Mouse (Mus musculus) B cell, adult 2 months (primary cell): ENCODE measurements at regions not wholly inside any gene's neighbourhood (a gene's known extent, or its start where the extent isn't known, plus 50 kb on each side); places are given as distances from the start of the nearest gene placed in this dataset.

Experiments used
- DNase-seq, 2 experiments: peaks; one replicate each; pipeline ENCODE4 v3.0.0; 2022

GRCm38 (mm10) chr10:19297669-19298068 lies 58.7 kb upstream of the Olig3 start:
- peak; percentile 58 to 61 for DNase-seq

- DNase-seq, result no peak
Observed at GRCm38 (mm10) chr10:19295388-19296013, 60.8 kb upstream of the Olig3 start.

GRCm38 (mm10) chr10:19291474-19291873 lies 64.9 kb upstream of the Olig3 start:
- no peak for DNase-seq

DNA sequence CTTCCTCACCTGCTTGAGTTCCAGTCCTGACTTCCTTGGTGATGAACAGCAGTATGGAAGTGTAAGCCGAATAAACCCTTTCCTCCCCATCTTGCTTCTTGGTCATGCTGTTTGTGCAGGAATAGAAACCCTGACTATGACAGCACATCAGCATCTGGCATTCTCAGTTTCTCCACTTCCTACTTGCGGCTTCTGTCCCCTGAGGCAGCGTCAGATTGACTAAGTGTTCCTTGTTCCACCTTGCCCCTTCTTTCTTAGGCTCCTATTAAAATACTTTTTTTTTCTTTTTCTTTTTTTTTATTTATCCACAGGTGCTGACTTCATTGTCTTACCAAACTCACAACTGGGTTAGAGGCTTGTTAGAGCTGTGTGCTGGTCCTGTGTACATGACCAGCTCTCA lies 65.3 kb upstream of the Olig3 start:
- DNase-seq, result peak; percentile 38 to 41

DNA sequence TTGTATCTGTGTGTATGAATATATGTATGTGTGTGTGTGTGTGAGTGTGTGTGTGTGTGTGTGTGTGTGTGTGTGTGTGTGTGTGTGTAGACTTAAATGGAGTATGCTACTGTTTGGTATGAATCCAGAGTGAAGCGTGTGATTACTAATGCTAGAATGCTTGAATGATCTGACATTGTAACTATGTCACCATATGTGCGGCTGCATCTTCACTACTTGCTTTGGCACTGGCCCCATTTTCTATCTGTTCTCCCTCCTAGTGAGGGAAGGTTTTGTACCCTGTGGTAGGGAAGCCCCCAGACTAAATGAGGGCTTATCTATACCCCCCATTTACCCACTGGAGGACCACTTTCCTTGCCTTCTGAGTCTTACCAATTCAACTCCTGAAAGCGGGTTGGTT lies 74.2 kb upstream of the Olig3 start:
- DNase-seq, result no peak

- DNase-seq, result no peak
Observed at GRCm38 (mm10) chr10:19281021-19281420, 75.3 kb upstream of the Olig3 start.

DNA sequence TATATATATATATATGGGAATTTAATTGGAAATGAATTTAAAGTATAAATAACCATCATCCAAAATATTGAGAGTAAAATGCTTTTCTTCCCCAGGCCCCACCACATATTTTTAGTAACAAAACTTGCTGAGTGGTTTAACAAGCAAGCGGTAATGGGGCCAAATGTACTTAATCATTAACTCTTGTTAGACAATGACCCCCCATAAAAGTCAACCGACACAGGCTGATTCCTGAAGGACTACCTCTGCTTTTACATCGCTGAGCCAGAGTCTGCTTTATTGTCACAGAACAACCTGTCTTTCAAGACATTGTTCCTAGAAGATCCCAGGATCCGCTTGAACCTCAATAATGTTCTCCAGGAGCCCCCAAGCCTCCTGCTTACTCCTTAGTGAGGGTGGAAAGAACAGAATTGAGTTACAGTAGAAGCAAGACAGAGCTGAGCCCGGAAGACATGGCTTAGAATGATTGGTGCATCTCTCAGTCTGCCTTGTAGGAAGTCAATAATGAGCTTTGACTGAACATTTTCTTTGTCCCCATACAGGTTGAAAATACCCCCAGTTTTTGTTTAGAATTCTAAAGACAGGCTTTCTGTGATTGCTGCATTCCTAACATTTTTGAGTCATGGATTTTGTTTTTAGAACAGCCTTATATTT lies 78.0 kb upstream of the Olig3 start:
- DNase-seq, result no peak

DNA sequence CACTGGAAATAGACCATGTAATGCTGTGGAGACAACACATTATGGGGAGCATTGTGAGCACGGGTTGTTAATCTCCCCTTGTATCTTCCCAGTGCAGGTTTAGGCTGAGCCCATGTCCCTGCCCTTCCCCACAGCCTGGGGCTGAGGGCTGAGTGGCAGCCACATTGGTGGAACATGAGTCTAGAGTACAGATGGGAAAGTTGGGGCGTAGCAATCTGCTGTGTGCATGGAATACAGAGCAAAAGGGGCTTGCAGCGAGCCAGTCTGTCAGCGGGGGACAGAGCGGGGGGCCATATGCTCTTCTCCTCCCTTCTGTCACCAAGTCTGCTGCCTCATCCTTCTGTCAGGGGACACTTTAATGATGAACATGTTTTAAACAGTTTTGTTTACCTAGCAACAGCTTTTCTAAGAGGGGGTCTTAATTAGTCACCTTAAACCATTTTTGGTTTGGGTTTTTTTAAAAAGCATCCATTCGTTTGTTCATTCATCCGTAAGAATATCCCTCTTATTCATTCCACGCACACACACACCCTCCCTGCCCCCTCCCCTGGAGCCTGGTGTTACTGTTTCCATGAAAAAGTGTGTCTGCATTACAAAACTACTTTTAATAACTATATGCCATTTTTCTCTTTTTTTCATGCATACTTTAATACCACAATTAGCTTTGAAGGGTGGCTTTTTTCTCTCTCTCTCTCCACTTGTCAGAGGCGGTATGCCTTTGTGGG lies 79.1 kb upstream of the Olig3 start:
- no peak for DNase-seq

GRCm38 (mm10) chr10:19274985-19275384 lies 81.3 kb upstream of the Olig3 start:
- no peak for DNase-seq

DNA sequence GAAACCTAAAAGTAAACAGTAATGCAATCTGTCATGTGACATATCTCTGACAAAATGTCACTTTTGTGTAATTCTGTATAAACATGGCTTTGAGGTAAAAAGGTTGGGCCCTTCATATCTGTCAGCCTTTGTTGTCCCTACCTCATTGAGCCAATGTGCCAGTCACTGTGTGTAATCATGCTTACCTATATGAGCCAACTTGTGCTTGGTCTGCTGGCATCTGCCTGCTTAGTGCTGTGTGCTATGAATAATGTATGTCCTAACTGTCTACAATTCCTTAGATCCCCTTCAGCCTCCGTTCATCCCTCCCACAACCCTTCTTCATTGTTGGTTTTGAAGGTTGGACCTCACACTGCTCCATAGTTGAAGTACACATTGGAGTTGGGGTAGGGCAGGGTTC lies 86.9 kb upstream of the Olig3 start:
- DNase-seq, result no peak

DNA sequence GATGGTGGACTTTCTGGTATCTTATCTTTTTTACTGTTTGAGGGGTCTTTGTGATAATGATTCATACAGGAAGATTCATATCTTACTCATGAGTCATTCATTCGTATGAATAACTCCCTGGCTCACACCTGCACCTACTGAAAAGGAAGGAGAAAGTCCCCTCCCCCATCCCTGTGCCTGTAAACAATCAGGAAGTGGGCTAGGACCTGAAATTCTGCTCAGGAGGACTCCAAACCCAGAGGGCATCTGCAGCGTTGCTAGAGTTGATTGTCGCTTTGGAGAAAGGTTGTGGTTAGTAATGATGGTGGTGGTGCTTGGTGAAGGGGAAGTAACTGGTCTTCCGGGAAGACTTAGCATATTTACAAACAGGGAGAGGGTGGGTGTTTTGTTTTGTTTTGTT lies 88.3 kb upstream of the Olig3 start:
- no peak for DNase-seq

- DNase-seq, result peak; percentile 57 to 63
Observed at GRCm38 (mm10) chr10:19240102-19240759, 116.1 kb upstream of the Olig3 start.

- DNase-seq, result no peak
Observed at GRCm38 (mm10) chr10:19216240-19216639, 140.1 kb upstream of the Olig3 start.

- DNase-seq, result peak in 1 of 2 experiments; percentile 12
Observed at GRCm38 (mm10) chr10:19209751-19210150, 146.6 kb upstream of the Olig3 start.

- DNase-seq, result no peak
Observed at GRCm38 (mm10) chr10:19208101-19208722, 148.1 kb upstream of the Olig3 start.

- no peak for DNase-seq
Observed at GRCm38 (mm10) chr10:19207505-19207904, 148.8 kb upstream of the Olig3 start.

GRCm38 (mm10) chr10:19200311-19200710 lies 156.0 kb upstream of the Olig3 start:
- no peak for DNase-seq

DNA sequence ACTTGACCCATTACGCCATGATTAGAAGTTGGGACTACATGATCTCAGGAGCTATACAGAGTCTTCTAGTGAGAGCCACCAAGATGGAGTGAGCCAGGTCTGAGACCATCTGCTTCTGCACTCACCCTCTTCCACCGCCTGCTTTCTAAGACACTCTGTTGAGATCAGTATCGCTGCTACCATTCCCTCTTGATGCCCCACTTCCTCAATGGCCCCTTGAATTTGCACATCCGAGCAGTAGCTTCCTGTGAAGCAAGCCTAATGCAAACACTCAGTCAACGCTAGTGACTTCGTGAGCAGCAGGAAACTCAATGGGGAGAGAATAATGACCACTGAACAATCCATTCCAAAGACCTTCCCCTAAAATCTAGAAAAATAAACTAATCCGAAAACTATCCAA lies 160.7 kb upstream of the Olig3 start:
- DNase-seq, result no peak

DNA sequence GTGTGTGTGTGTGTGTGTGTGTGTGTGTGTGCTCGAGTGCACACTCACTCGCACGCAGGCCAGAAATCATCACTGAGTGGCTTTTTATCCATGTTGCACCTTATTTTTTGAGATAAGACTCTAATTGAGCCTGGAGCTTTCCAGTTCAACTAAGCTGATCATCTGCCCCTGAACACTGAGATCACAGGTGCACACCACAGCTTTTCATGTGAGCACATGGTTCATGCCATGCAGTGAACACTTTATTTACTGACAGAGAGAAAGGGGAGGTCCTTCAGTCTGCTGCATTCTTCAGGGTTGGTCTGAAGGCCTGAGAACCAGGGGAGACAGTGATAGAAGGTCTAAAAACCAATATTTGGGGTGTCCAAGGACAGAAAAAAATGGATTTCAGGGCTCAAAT lies 161.7 kb upstream of the Olig3 start:
- DNase-seq, result no peak

DNA sequence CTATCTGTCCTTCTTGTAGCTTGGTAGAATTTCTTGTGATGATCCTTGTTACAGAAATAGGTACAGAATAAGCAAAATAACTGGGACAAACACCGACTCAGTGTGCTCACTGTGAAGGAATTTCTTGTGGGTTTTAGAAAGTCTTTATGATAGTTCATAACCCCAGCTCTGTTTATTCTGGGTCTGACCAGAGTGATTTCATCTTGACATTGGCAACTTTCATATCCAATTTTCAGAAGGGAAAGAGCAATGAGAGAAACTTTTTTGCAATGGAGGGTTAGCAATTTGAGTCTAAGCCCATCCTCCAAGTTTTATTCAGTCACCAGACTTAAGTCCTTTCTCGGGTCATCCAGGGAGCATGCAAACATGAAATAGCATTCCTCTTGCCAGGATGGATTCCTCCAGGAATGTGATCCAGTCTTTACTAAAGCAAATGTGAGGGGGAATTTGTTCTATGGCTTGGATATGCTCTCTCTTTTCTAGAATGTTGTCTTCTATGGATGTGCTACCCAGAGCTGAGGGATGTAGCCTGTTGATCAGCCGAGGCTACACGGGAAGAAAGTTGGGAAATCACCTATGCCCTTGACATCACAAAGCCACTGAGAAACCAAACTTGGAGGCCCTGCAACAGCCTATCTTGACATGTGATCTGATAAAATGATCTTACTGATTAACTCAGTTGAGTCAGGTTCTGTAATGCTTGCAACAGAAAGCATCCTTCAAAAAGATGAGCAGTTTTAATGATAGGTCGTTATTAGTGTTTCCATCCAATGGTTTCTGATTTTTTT lies 163.2 kb upstream of the Olig3 start:
- DNase-seq, result no peak

DNA sequence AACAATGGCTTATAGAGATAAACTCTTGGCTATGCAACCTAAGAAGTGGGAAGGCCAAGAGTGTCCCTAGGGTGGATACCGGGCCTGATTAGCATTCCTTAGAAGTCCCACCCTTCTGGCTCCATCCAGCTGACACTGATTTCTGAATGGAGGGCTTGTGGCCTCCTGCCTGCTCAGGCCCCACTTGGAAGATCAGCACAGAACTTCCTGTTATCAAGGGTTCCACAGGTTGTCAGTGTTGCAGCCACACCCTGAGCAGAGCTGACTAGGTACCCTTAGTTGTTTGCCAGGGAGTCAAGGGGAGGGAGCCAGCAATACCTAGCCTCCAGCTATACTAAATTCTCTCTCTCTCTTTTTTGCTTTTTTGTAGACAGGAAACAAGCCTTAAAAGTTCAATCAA lies 164.1 kb upstream of the Olig3 start:
- DNase-seq, result no peak

- DNase-seq, result no peak
Observed at GRCm38 (mm10) chr10:19188082-19188742, 168.1 kb upstream of the Olig3 start.
